Mouse (Mus musculus) hindbrain, embryonic 12.5 days (tissue): ENCODE measurements around the gene Haspin. TPM values are rescaled to one million over a fixed set of nuclear protein-coding genes. Genes with fewer than 3 reads are reported as not detected.

ENCODE experiments used
- ATAC-seq: fragments of 200-750 bp; cut with Nextera tagmentation; 2 replicates; pipeline ENCODE4 v1.8.0; 2017; ENCODE audit warnings: moderate TSS enrichment; ENCODE audit not compliant: low FRiP score
- H3K27ac ChIP-seq: fragments of 300-500 bp; sonication (generic); 2 replicates; pipeline ENCODE4 v1.5.1; 2016; ENCODE audit warnings: mild to moderate bottlenecking
- H3K27me3 ChIP-seq: fragments of 300-500 bp; sonication (generic); 2 replicates; pipeline ENCODE4 v1.6.1; 2016; ENCODE audit warnings: mild to moderate bottlenecking
- H3K36me3 ChIP-seq: fragments of 300-500 bp; sonication (generic); 2 replicates; pipeline ENCODE4 v1.6.1; 2016; ENCODE audit warnings: mild to moderate bottlenecking
- H3K4me1 ChIP-seq: fragments of 300-500 bp; sonication (generic); 2 replicates; pipeline ENCODE4 v1.6.1; 2016
- H3K4me2 ChIP-seq: fragments of 300-500 bp; sonication (generic); replicated peaks from 2 replicates; pipeline ENCODE4 v1.6.1; 2016; ENCODE audit warnings: mild to moderate bottlenecking
- H3K4me3 ChIP-seq: fragments of 300-500 bp; sonication (generic); 2 replicates; pipeline ENCODE4 v1.5.1; 2016; ENCODE audit warnings: mild to moderate bottlenecking
- H3K9ac ChIP-seq: fragments of 300-500 bp; sonication (generic); 2 replicates; pipeline ENCODE4 v1.6.1; 2016; ENCODE audit warnings: mild to moderate bottlenecking, moderate library complexity
- H3K9me3 ChIP-seq: fragments of 300-500 bp; sonication (generic); replicated peaks from 2 replicates; pipeline ENCODE4 v1.6.1; 2016; ENCODE audit warnings: mild to moderate bottlenecking
- WGBS: fragments of 180-500 bp; shearing (Covaris S2); methylation state at CpG from one replicate; pipeline ENCODE4 v1.1.7; 2016; 5-methylcytosine and 5-hydroxymethylcytosine counted together
- polyA plus RNA-seq: library from polyadenylated mRNA; unstranded; fragments of >200 nt; fragmentation: Nextera tagmentation; extraction: Ambion mirVana; gene quantifications from 2 replicates; pipeline ENCODE4 v1.2.1, GENCODE M21; 2016

Haspin gene
- polyA plus RNA-seq = 10.6 and 12.4 TPM in 2 replicates

- Histone ChIP-seq H3K9me3 (no peaks in the 10 kb centered on the region), H3K4me3 (peak within 1 kb of the TSS; percentile 88), H3K4me2 (peak within 1 kb of the TSS; percentile 82), H3K27me3 (no peaks in the 10 kb centered on the region), H3K9ac (peak within 1 kb of the TSS; percentile 77), H3K4me1 (peaks cover 28% of the 10 kb centered on the region), H3K36me3 (peaks cover 15% of the 10 kb centered on the region; the same call in 1 of the 2 replicates), H3K27ac (no peak within 1 kb of the TSS)
- WGBS = under 1% methylated on average over 84 of the region's 84 CpGs
- ATAC-seq = peak; percentile 93
These were observed at the start of gene Haspin for GRCm38 (mm10) chr11:73137591-73138501. Gene Haspin, minus strand, starts transcription at chr11:73138294.

GRCm38 (mm10) chr11:73187231-73187630 lies 49.1 kb upstream of the Haspin start:
- H3K27me3 ChIP-seq = no peaks in the 10 kb centered on the region
- peaks cover 80% of the 10 kb centered on the region for H3K36me3 ChIP-seq
- H3K27ac ChIP-seq = no peak overlapping the region
- no peak overlapping the region for H3K4me2 ChIP-seq
- H3K4me3 ChIP-seq = no peak overlapping the region
- 90% methylated on average over 6 of the region's 6 CpGs for WGBS
- no peaks in the 10 kb centered on the region for H3K9me3 ChIP-seq
- no peak for ATAC-seq
- H3K9ac ChIP-seq = no peak overlapping the region
- no peaks in the 10 kb centered on the region for H3K4me1 ChIP-seq

GRCm38 (mm10) chr11:73185872-73186615 lies 48.0 kb upstream of the Haspin start:
- Histone ChIP-seq H3K4me3 (no peak overlapping the region), H3K27ac (no peak overlapping the region), H3K36me3 (peaks cover 72% of the 10 kb centered on the region), H3K4me1 (no peaks in the 10 kb centered on the region), H3K4me2 (no peak overlapping the region), H3K9ac (no peak overlapping the region), H3K27me3 (no peaks in the 10 kb centered on the region), H3K9me3 (no peaks in the 10 kb centered on the region)
- no peak for ATAC-seq
- 93% methylated on average over 10 of the region's 10 CpGs for WGBS

- peak overlapping the region; percentile 84 for H3K9ac ChIP-seq
- H3K36me3 ChIP-seq = peaks cover 24% of the 10 kb centered on the region
- 0% methylated on average over 2 of the region's 2 CpGs for WGBS
- peak overlapping the region; percentile 91 for H3K27ac ChIP-seq
- peak overlapping the region; percentile 65 for H3K4me3 ChIP-seq
- H3K27me3 ChIP-seq = no peaks in the 10 kb centered on the region
- ATAC-seq = no peak
- peak overlapping the region; percentile 68 for H3K4me2 ChIP-seq
- no peaks in the 10 kb centered on the region for H3K9me3 ChIP-seq
- H3K4me1 ChIP-seq = peaks cover 32% of the 10 kb centered on the region
These were observed 39.8 kb upstream of the Haspin start for GRCm38 (mm10) chr11:73177895-73178294.

GRCm38 (mm10) chr11:73177509-73177875 lies 39.4 kb upstream of the Haspin start:
- H3K9ac ChIP-seq = peak overlapping the region; percentile 84
- WGBS = 1% methylated on average over 28 of the region's 28 CpGs
- H3K27ac ChIP-seq = peak overlapping the region; percentile 91
- H3K36me3 ChIP-seq = peaks cover 22% of the 10 kb centered on the region
- H3K9me3 ChIP-seq = no peaks in the 10 kb centered on the region
- peak; percentile 61 for ATAC-seq
- H3K4me1 ChIP-seq = peaks cover 32% of the 10 kb centered on the region
- H3K27me3 ChIP-seq = no peaks in the 10 kb centered on the region
- peak overlapping the region; percentile 68 for H3K4me2 ChIP-seq
- peak overlapping the region; percentile 65 for H3K4me3 ChIP-seq

GRCm38 (mm10) chr11:73176608-73177508 lies 38.8 kb upstream of the Haspin start, which contains the start of the genes Emc6 and Tax1bp3:
Gene Emc6, minus strand, starts transcription at chr11:73177037.
Gene Tax1bp3, plus strand, starts transcription at chr11:73177083.
- Histone ChIP-seq H3K4me1 (peaks cover 32% of the 10 kb centered on the region), H3K4me3 (peak within 1 kb of the TSS; percentile 65), H3K27ac (peak within 1 kb of the TSS; percentile 91), H3K9ac (peak within 1 kb of the TSS; percentile 84), H3K4me2 (peak within 1 kb of the TSS; percentile 68), H3K36me3 (peaks cover 20% of the 10 kb centered on the region), H3K27me3 (no peaks in the 10 kb centered on the region), H3K9me3 (no peaks in the 10 kb centered on the region)
- ATAC-seq = peak; percentile 98
- WGBS = under 1% methylated on average over 81 of the region's 81 CpGs

GRCm38 (mm10) chr11:73176186-73176585 lies 38.1 kb upstream of the Haspin start:
- H3K4me2 ChIP-seq = peak overlapping the region; percentile 68
- H3K27me3 ChIP-seq = no peaks in the 10 kb centered on the region
- no peaks in the 10 kb centered on the region for H3K9me3 ChIP-seq
- H3K4me1 ChIP-seq = peaks cover 32% of the 10 kb centered on the region
- WGBS = 2% methylated on average over 15 of the region's 15 CpGs
- H3K9ac ChIP-seq = peak overlapping the region; percentile 77
- peak overlapping the region; percentile 86 for H3K27ac ChIP-seq
- peaks cover 27% of the 10 kb centered on the region for H3K36me3 ChIP-seq
- peak overlapping the region; percentile 65 for H3K4me3 ChIP-seq
- no peak for ATAC-seq

- 45% methylated on average over 8 of the region's 8 CpGs for WGBS
- Histone ChIP-seq H3K27me3 (no peaks in the 10 kb centered on the region), H3K4me3 (peak overlapping the region; percentile 65), H3K27ac (no peak overlapping the region), H3K36me3 (peaks cover 24% of the 10 kb centered on the region), H3K9ac (no peak overlapping the region), H3K9me3 (no peaks in the 10 kb centered on the region), H3K4me2 (peak overlapping the region; percentile 68), H3K4me1 (peaks cover 32% of the 10 kb centered on the region)
- no peak for ATAC-seq
These were observed 37.5 kb upstream of the Haspin start for GRCm38 (mm10) chr11:73175612-73176011.

- H3K9ac ChIP-seq = no peak overlapping the region
- no peaks in the 10 kb centered on the region for H3K27me3 ChIP-seq
- H3K36me3 ChIP-seq = peaks cover 19% of the 10 kb centered on the region
- no peak overlapping the region for H3K4me3 ChIP-seq
- H3K9me3 ChIP-seq = no peaks in the 10 kb centered on the region
- no peak overlapping the region for H3K4me2 ChIP-seq
- peaks cover 16% of the 10 kb centered on the region for H3K4me1 ChIP-seq
- H3K27ac ChIP-seq = no peak overlapping the region
- no peak for ATAC-seq
- 69% methylated on average over 5 of the region's 5 CpGs for WGBS
These were observed 34.1 kb upstream of the Haspin start for GRCm38 (mm10) chr11:73172186-73172585.

- no peak for ATAC-seq
- Histone ChIP-seq H3K27me3 (no peaks in the 10 kb centered on the region), H3K4me2 (no peak overlapping the region), H3K4me1 (no peaks in the 10 kb centered on the region), H3K4me3 (no peak overlapping the region), H3K27ac (no peak overlapping the region), H3K36me3 (peaks cover 13% of the 10 kb centered on the region), H3K9me3 (no peaks in the 10 kb centered on the region), H3K9ac (no peak overlapping the region)
- 38% methylated on average over 4 of the region's 4 CpGs for WGBS
These were observed 31.1 kb upstream of the Haspin start for GRCm38 (mm10) chr11:73169231-73169630.

- H3K27me3 ChIP-seq = no peaks in the 10 kb centered on the region
- ATAC-seq = no peak
- H3K4me2 ChIP-seq = no peak overlapping the region
- WGBS = 87% methylated on average over 6 of the region's 6 CpGs
- H3K9me3 ChIP-seq = no peaks in the 10 kb centered on the region
- peaks cover 11% of the 10 kb centered on the region for H3K36me3 ChIP-seq
- H3K9ac ChIP-seq = no peak overlapping the region
- H3K4me3 ChIP-seq = no peak overlapping the region
- H3K4me1 ChIP-seq = no peaks in the 10 kb centered on the region
- H3K27ac ChIP-seq = no peak overlapping the region
These were observed 30.5 kb upstream of the Haspin start for GRCm38 (mm10) chr11:73168576-73168975.
